Comparison of ENCODE assay signal across 8 mouse cellular contexts in the genomic region with DNA sequence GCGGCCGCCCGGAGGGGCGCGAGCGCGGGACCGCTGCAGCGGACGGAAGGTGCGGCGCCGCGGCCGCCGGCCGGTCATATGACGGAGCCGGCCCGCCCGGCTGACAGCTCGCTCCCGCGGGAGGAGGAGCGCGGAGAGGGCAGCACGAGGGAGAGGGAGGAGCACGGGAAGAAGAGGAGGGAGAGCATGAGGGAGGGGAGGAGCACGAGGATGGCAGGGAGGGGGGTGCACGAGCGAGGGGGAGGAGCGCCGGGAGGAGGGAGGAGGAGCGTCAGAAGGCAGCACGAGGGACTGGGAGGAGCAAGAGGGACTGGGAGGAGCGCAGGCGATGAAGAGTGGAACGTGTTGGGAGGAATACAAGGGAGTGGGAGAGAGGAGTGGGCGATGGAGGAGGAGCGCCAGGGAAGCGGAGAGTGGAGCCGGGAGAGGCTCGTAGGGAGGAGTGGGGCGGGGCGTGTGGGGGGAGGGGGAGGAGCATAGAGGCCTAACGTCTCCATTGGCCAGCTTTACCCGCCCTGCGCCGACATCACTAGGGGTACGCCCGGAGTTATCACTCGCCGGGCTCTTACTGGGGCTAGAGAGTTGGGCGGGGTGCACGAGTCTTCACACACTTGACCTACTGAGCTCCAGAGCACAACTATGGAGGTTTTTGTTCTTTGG. TPM values are rescaled to one million over a fixed set of nuclear protein-coding genes. Genes with fewer than 3 reads are reported as not detected.
DNase-seq lines count a peak whose midpoint lies in the region; ATAC-seq and TF ChIP-seq lines count a peak whose summit lies in the region.

Gene Fnip2, minus strand, starts transcription at position 94 of the 660 bp plus-strand sequence.

- ATAC-seq in embryonic facial prominence, embryonic 14.5 days (ENCODE audit: low read depth): peak; percentile 97
- peak; percentile 97 for ATAC-seq in limb, embryonic 13.5 days (ENCODE audit: low FRiP score, low read depth)
- ATAC-seq in midbrain, embryonic 16.5 days: peak; percentile 96

- peak within 1 kb of the TSS; percentile 90 for H3K4me2 ChIP-seq in embryonic facial prominence, embryonic 14.5 days (ENCODE audit: low read depth, low read length)
- H3K4me2 ChIP-seq in limb, embryonic 13.5 days (replicated peaks): peak within 1 kb of the TSS; percentile 92
- H3K4me2 ChIP-seq in midbrain, embryonic 16.5 days (ENCODE audit: low read length): peak within 1 kb of the TSS; percentile 82

- TF ChIP-seq POLR2A in heart, adult 2 months (IDR thresholded peaks at IDR 0.05; ENCODE audit: insufficient read depth, low read depth, low read length): peak; percentile 61

- peak; percentile 98 for DNase-seq in 3134 (ENCODE audit: extremely low read depth, insufficient read length, low spot score)
- peak; percentile 38 to 72 for DNase-seq in adrenal gland, postnatal 4 days (ENCODE audit: low spot score in 2 of 2)
- DNase-seq in embryonic facial prominence, embryonic 14.5 days (ENCODE audit: low spot score): peak; percentile 97
- DNase-seq in heart, adult 2 months: peak; percentile 92 to 94
- DNase-seq in kidney, adult 8-10 months: peak; percentile 89 to 94
- peak; percentile 87 to 89 for DNase-seq in spleen, postnatal 10 days (ENCODE audit: low spot score in 2 of 2)

- H3K79me2 ChIP-seq in heart, adult 2 months (replicated peaks; ENCODE audit: control insufficient read depth, insufficient read depth, low read length): peaks cover 2% of the 10 kb centered on the region; the same call in 1 of the 2 replicates

- no peaks in the 10 kb centered on the region for H3K27me3 ChIP-seq in embryonic facial prominence, embryonic 14.5 days (replicated peaks; ENCODE audit: control insufficient read depth, insufficient read depth, low read length)
- H3K27me3 ChIP-seq in heart, adult 2 months (ENCODE audit: control insufficient read depth, insufficient read depth, low read length): no peaks in the 10 kb centered on the region
- no peaks in the 10 kb centered on the region for H3K27me3 ChIP-seq in limb, embryonic 13.5 days
- no peaks in the 10 kb centered on the region for H3K27me3 ChIP-seq in midbrain, embryonic 16.5 days (ENCODE audit: control insufficient read depth, insufficient read depth, low read depth, low read length)

- H3K4me1 ChIP-seq in embryonic facial prominence, embryonic 14.5 days (ENCODE audit: control insufficient read depth, insufficient read depth, low read length): peaks cover 5% of the 10 kb centered on the region
- H3K4me1 ChIP-seq in heart, adult 2 months (ENCODE audit: control insufficient read depth, insufficient read depth, low read length): peaks cover 3% of the 10 kb centered on the region
- peaks cover 14% of the 10 kb centered on the region for H3K4me1 ChIP-seq in limb, embryonic 13.5 days
- peaks cover 18% of the 10 kb centered on the region for H3K4me1 ChIP-seq in midbrain, embryonic 16.5 days (ENCODE audit: control insufficient read depth, insufficient read depth, low read length)

- peak; percentile 84 for TF ChIP-seq EP300 in heart, adult 2 months (IDR thresholded peaks at IDR 0.05; ENCODE audit: insufficient read depth, low read depth, low read length)

- no peaks in the 10 kb centered on the region for H3K9me3 ChIP-seq in embryonic facial prominence, embryonic 14.5 days (ENCODE audit: control insufficient read depth, low read length)
- H3K9me3 ChIP-seq in limb, embryonic 13.5 days: no peaks in the 10 kb centered on the region
- no peaks in the 10 kb centered on the region for H3K9me3 ChIP-seq in midbrain, embryonic 16.5 days (replicated peaks; ENCODE audit: control insufficient read depth, low read length, poor library complexity, severe bottlenecking)

- H3K27ac ChIP-seq in embryonic facial prominence, embryonic 14.5 days (replicated peaks; ENCODE audit: low read depth, low read length): peak within 1 kb of the TSS; percentile 77
- H3K27ac ChIP-seq in heart, adult 2 months: peak within 1 kb of the TSS; percentile 90
- peak within 1 kb of the TSS; percentile 64 for H3K27ac ChIP-seq in limb, embryonic 13.5 days
- H3K27ac ChIP-seq in midbrain, embryonic 16.5 days (ENCODE audit: low read length): peak within 1 kb of the TSS; percentile 74

- no peak for TF ChIP-seq CTCF in heart, adult 2 months (IDR thresholded peaks at IDR 0.05)

- H3K9ac ChIP-seq in embryonic facial prominence, embryonic 14.5 days (ENCODE audit: low read depth, low read length): peak within 1 kb of the TSS; percentile 79
- H3K9ac ChIP-seq in heart, adult 2 months (ENCODE audit: low read depth, low read length): peak within 1 kb of the TSS; percentile 80
- peak within 1 kb of the TSS; percentile 81 for H3K9ac ChIP-seq in limb, embryonic 13.5 days
- peak within 1 kb of the TSS; percentile 93 for H3K9ac ChIP-seq in midbrain, embryonic 16.5 days (ENCODE audit: low read depth, low read length)

- intact Hi-C loops in heart, adult 2 months (cut with DNase I): loop anchor here (2.0 to 5.0 kb wide), 5 partner anchors 23 to 366 kb away; partner anchors contain the start of gene Ppid

- peak within 1 kb of the TSS; percentile 80 for H3K4me3 ChIP-seq in embryonic facial prominence, embryonic 14.5 days (ENCODE audit: low read depth, low read length)
- H3K4me3 ChIP-seq in heart, adult 2 months: peak within 1 kb of the TSS; percentile 92
- peak within 1 kb of the TSS; percentile 78 for H3K4me3 ChIP-seq in limb, embryonic 13.5 days
- H3K4me3 ChIP-seq in midbrain, embryonic 16.5 days (ENCODE audit: low read depth, low read length): peak within 1 kb of the TSS; percentile 90

- WGBS in embryonic facial prominence, embryonic 14.5 days: under 1% methylated on average over 48 of the region's 55 CpGs
- whole genome bisulfite sequencing in heart, adult 2 months: 2% methylated on average over 54 of the region's 55 CpGs
- under 1% methylated on average over 53 of the region's 55 CpGs for WGBS in limb, embryonic 13.5 days
- under 1% methylated on average over 52 of the region's 55 CpGs for WGBS in midbrain, embryonic 16.5 days

- no peaks in the 10 kb centered on the region for H3K36me3 ChIP-seq in embryonic facial prominence, embryonic 14.5 days (ENCODE audit: control insufficient read depth, insufficient read depth, low read length)
- no peaks in the 10 kb centered on the region for H3K36me3 ChIP-seq in heart, adult 2 months (ENCODE audit: control insufficient read depth, insufficient read depth, low read length)
- H3K36me3 ChIP-seq in limb, embryonic 13.5 days: no peaks in the 10 kb centered on the region
- no peaks in the 10 kb centered on the region for H3K36me3 ChIP-seq in midbrain, embryonic 16.5 days (ENCODE audit: control insufficient read depth, insufficient read depth, low read length)

RNA-seq across cellular contexts. Expression of gene Fnip2, which starts in this region (rescaled TPM):
- 10 to 100 TPM; 11.9 to 16.0 TPM for total RNA-seq in adrenal gland, postnatal 4 days (2021)
- 2.0 and 2.3 TPM in 2 replicates for polyA plus RNA-seq in embryonic facial prominence, embryonic 14.5 days (2014; fragmentation: Nextera tagmentation; extraction: Ambion mirVana)
- 10 to 100 TPM; 12.2 to 28.1 TPM for total RNA-seq in heart, adult 2 months (2021)
- polyA plus RNA-seq in heart, adult 2 months (2012; rRNA removed): 4.2 and 7.1 TPM in 2 replicates
- polyA plus RNA-seq in limb, embryonic 13.5 days (2015; fragmentation: Nextera tagmentation; extraction: Ambion mirVana): 3.4 and 3.9 TPM in 2 replicates
- polyA plus RNA-seq in midbrain, embryonic 16.5 days (2015; fragmentation: Nextera tagmentation; extraction: Ambion mirVana): 6.4 and 6.9 TPM in 2 replicates

Comparison
In these comparisons a context has a peak if more than half of its experiments do, and no peak if none do; other contexts are left out.
1. Peak in every context shown above with its lines: DNase-seq, ATAC-seq, H3K4me3 ChIP-seq and H3K27ac ChIP-seq.